8 mouse cellular contexts compared by ENCODE assay signal in genomic region chr6:31217641-31218138, GRCm38 (mm10).
DNase-seq lines count a peak whose midpoint lies in the region; ATAC-seq and TF ChIP-seq lines count a peak whose summit lies in the region.

No protein-coding gene starts in this region.

- H3K4me2 ChIP-seq in forebrain, embryonic 11.5 days (ENCODE audit: low read depth, low read length, severe bottlenecking): peak overlapping the region; percentile 100

- intact Hi-C loops in heart, postnatal 25 days (cut with DNase I): loop anchor here (2.0 to 5.0 kb wide), 2 partner anchors 103 to 180 kb away; partner anchors contain the start of gene Mkln1

- no peaks in the 10 kb centered on the region for H3K36me3 ChIP-seq in forebrain, embryonic 11.5 days (ENCODE audit: control insufficient read depth, insufficient read depth, low read length)

- TF ChIP-seq CTCF in layer of hippocampus, adult 2 months (conservative IDR thresholded peaks at IDR 0.05): no peak

- peak overlapping the region; percentile 66 for H3K4me3 ChIP-seq in forebrain, embryonic 11.5 days (ENCODE audit: low read depth, low read length)
- peak overlapping the region; percentile 69 for H3K4me3 ChIP-seq in layer of hippocampus, adult 2 months

- peaks cover 30% of the 10 kb centered on the region for H3K4me1 ChIP-seq in forebrain, embryonic 11.5 days (replicated peaks; ENCODE audit: control insufficient read depth, insufficient read depth, low read length)

- ATAC-seq in CD4-positive, CD25-positive, alpha-beta regulatory T cell, adult 4 months: peak; percentile 0
- no peak for ATAC-seq in forebrain, embryonic 11.5 days (replicated peaks; ENCODE audit: low FRiP score)
- ATAC-seq in erythroid progenitor cell, adult 5-6 weeks (replicated peaks; ENCODE audit: low FRiP score, poor library complexity, severe bottlenecking): no peak

- H3K27me3 ChIP-seq in forebrain, embryonic 11.5 days (ENCODE audit: control insufficient read depth, insufficient read depth, low read length): peaks cover 57% of the 10 kb centered on the region

- WGBS in forebrain, embryonic 11.5 days: under 1% methylated on average over 25 of the region's 25 CpGs

- no peak overlapping the region for H3K27ac ChIP-seq in forebrain, embryonic 11.5 days (ENCODE audit: low read depth, low read length)
- H3K27ac ChIP-seq in layer of hippocampus, adult 2 months: peak overlapping the region; percentile 100

- peak; percentile 72 for DNase-seq in adrenal gland, postnatal 10 days
- DNase-seq in forebrain, embryonic 11.5 days (ENCODE audit: low spot score): peak; percentile 69
- DNase-seq in heart, postnatal 25 days (ENCODE audit: low spot score): peak; percentile 57
- DNase-seq in layer of hippocampus, adult 2 months (ENCODE audit: low spot score in 2 of 2): no peak
- DNase-seq in lung, postnatal 36 days: peak; percentile 87
- DNase-seq in right cerebral cortex, postnatal 25 days: peak; percentile 60

- peak overlapping the region; percentile 20; the same call in 1 of the 2 replicates for H3K9ac ChIP-seq in forebrain, embryonic 11.5 days (ENCODE audit: low read length)

- no peaks in the 10 kb centered on the region for H3K9me3 ChIP-seq in forebrain, embryonic 11.5 days (ENCODE audit: control insufficient read depth, low read length)

Comparison
In these comparisons a context has a peak if more than half of its experiments do, and no peak if none do; other contexts are left out.
1. DNase-seq: peak in adrenal gland, postnatal 10 days (single experiment), forebrain, embryonic 11.5 days (single experiment), heart, postnatal 25 days (single experiment), lung, postnatal 36 days (single experiment) and right cerebral cortex, postnatal 25 days (single experiment); none in layer of hippocampus, adult 2 months (0 of 2).